Mouse (Mus musculus) myocyte (in vitro differentiated cells): ENCODE data around the gene Abcc1.

Source experiments
- E2F4 ChIP-seq: IDR thresholded peaks from one replicate; pipeline ENCODE4 v1.6.1; 2011; ENCODE audit warnings: mild to moderate bottlenecking, control low read depth, moderate library complexity; ENCODE audit not compliant: insufficient read depth
- MAX ChIP-seq: IDR thresholded peaks from one replicate; pipeline ENCODE4 v1.6.1; 2011; ENCODE audit warnings: low read depth, mild to moderate bottlenecking, control low read depth
- MYOD1 ChIP-seq, 3 experiments: IDR thresholded peaks; one replicate each; pipeline ENCODE4 v1.6.1; 2011; ENCODE audit warnings: control low read depth in 2 of 3, low read depth in 2 of 3, mild to moderate bottlenecking in 2 of 3, moderate library complexity in 1 of 3; ENCODE audit not compliant: insufficient read length in 2 of 3, control insufficient read depth in 1 of 3
- MYOG ChIP-seq, 3 experiments: IDR thresholded peaks; one replicate each; pipeline ENCODE4 v1.6.1; 2011; ENCODE audit warnings: control low read depth in 2 of 3, low read depth in 2 of 3, mild to moderate bottlenecking in 2 of 3; ENCODE audit not compliant: insufficient read length in 2 of 3, control insufficient read depth in 1 of 3, insufficient read depth in 1 of 3
- POLR2A ChIP-seq: IDR thresholded peaks from one replicate; pipeline ENCODE4 v1.6.1; 2011; ENCODE audit warnings: low read depth, mild to moderate bottlenecking, control low read depth, moderate library complexity; ENCODE audit not compliant: insufficient read length
- POLR2AphosphoS2 ChIP-seq: IDR thresholded peaks from one replicate; pipeline ENCODE4 v1.6.1; 2011; ENCODE audit warnings: low read depth, control low read depth; ENCODE audit not compliant: insufficient read length
- REST ChIP-seq: IDR thresholded peaks from one replicate; pipeline ENCODE4 v1.6.1; 2011; ENCODE audit warnings: mild to moderate bottlenecking, control low read depth, moderate library complexity; ENCODE audit not compliant: insufficient read depth, insufficient read length
- SRF ChIP-seq: IDR thresholded peaks from one replicate; pipeline ENCODE4 v1.6.1; 2011; ENCODE audit warnings: low read depth; ENCODE audit not compliant: control insufficient read depth, insufficient read length
- TCF12 ChIP-seq: IDR thresholded peaks from one replicate; pipeline ENCODE4 v1.6.1; 2011; ENCODE audit warnings: mild to moderate bottlenecking, control low read depth; ENCODE audit not compliant: poor library complexity, insufficient read depth, severe bottlenecking
- TCF3 ChIP-seq: IDR thresholded peaks from one replicate; pipeline ENCODE4 v1.6.1; 2011; ENCODE audit warnings: low read depth, control low read depth; ENCODE audit not compliant: insufficient read length
- USF1 ChIP-seq: IDR thresholded peaks from one replicate; pipeline ENCODE4 v1.6.1; 2011; ENCODE audit warnings: low read depth, mild to moderate bottlenecking, control low read depth, moderate library complexity

GRCm38 (mm10) chr16:14351571-14351970 is 9.8 kb upstream of the Abcc1 start:
- TF ChIP-seq POLR2A (no peak), POLR2AphosphoS2 (no peak), REST (no peak), TCF12 (no peak), MAX (no peak), E2F4 (no peak), MYOD1 (IDR thresholded peaks at IDR 0.05; ENCODE audit: control insufficient read depth in 1 of 3, insufficient read length in 2 of 3, low read depth in 2 of 3) (no peak), MYOG (IDR thresholded peaks at IDR 0.05; ENCODE audit: control insufficient read depth in 1 of 3, insufficient read depth in 1 of 3, insufficient read length in 2 of 3, low read depth in 2 of 3) (no peak), TCF3 (no peak), USF1 (no peak), SRF (no peak)
